Mouse (Mus musculus) neural tube, embryonic 11.5 days (tissue): ENCODE results near the gene Hcn2. TPM values are rescaled to one million over a fixed set of nuclear protein-coding genes. Genes with fewer than 3 reads are reported as not detected.

Experiments
- ATAC-seq: fragments of 200-750 bp; cut with Nextera tagmentation; 2 replicates; pipeline ENCODE4 v1.8.0; 2017; ENCODE audit warnings: moderate number of reproducible peaks, mild to moderate bottlenecking, moderate TSS enrichment, moderate library complexity; ENCODE audit not compliant: insufficient read depth, low FRiP score, low TSS enrichment
- DNase-seq: peaks from one replicate; pipeline ENCODE4 v3.0.0-alpha.2; 2015; ENCODE audit warnings: low spot score
- H3K27ac ChIP-seq: fragments of 300-500 bp; sonication (generic); 2 replicates; pipeline ENCODE4 v1.5.1; 2014; ENCODE audit warnings: low read depth, mild to moderate bottlenecking, low read length
- H3K27me3 ChIP-seq: fragments of 300-500 bp; sonication (generic); 2 replicates; pipeline ENCODE4 v1.6.1; 2014; ENCODE audit warnings: mild to moderate bottlenecking, low read length, mixed read lengths; ENCODE audit not compliant: control insufficient read depth, insufficient read depth
- H3K36me3 ChIP-seq: fragments of 300-500 bp; sonication (generic); 2 replicates; pipeline ENCODE4 v1.6.1; 2014; ENCODE audit warnings: mild to moderate bottlenecking, low read length, moderate library complexity, mixed read lengths; ENCODE audit not compliant: control insufficient read depth, insufficient read depth
- H3K4me1 ChIP-seq: fragments of 300-500 bp; sonication (generic); 2 replicates; pipeline ENCODE4 v1.6.1; 2014; ENCODE audit warnings: low read length, mixed read lengths; ENCODE audit not compliant: control insufficient read depth, insufficient read depth
- H3K4me2 ChIP-seq: fragments of 300-500 bp; sonication (generic); 2 replicates; pipeline ENCODE4 v1.6.1; 2014; ENCODE audit warnings: low read depth, mild to moderate bottlenecking, moderate library complexity
- H3K4me3 ChIP-seq: fragments of 300-500 bp; sonication (generic); 2 replicates; pipeline ENCODE4 v1.5.1; 2014; ENCODE audit warnings: low read depth, low read length
- H3K9ac ChIP-seq: fragments of 300-500 bp; sonication (generic); 2 replicates; pipeline ENCODE4 v1.6.1; 2014; ENCODE audit warnings: mild to moderate bottlenecking, low read length
- H3K9me3 ChIP-seq: fragments of 300-500 bp; sonication (generic); 2 replicates; pipeline ENCODE4 v1.6.1; 2016; ENCODE audit warnings: low read length; ENCODE audit not compliant: control insufficient read depth
- WGBS: fragments of 180-500 bp; shearing (Covaris S2); extraction: QIAGEN DNeasy Blood & Tissue Kit; methylation state at CpG from one replicate; pipeline ENCODE4 v1.1.7; 2014; 5-methylcytosine and 5-hydroxymethylcytosine counted together
- polyA plus RNA-seq: library from polyadenylated mRNA; unstranded; fragments of >200 nt; fragmentation: Nextera tagmentation; extraction: Ambion mirVana; gene quantifications from 2 replicates; pipeline ENCODE4 v1.2.1, GENCODE M21; 2014

The Hcn2 gene
- polyA plus RNA-seq, 1 experiment from 2014 or later, result 0.57 TPM

- Histone ChIP-seq H3K27me3 (peaks cover 3% of the 10 kb centered on the region; the same call in 1 of the 2 replicates), H3K4me1 (no peaks in the 10 kb centered on the region), H3K36me3 (peaks cover 61% of the 10 kb centered on the region), H3K4me3 (no peak overlapping the region), H3K9me3 (peaks cover 13% of the 10 kb centered on the region; the same call in 1 of the 2 replicates), H3K9ac (no peak overlapping the region), H3K4me2 (no peak overlapping the region), H3K27ac (no peak overlapping the region)
- DNase-seq (no peak), ATAC-seq (no peak)
- WGBS, result 95% methylated on average over 27 of the region's 28 CpGs
These were observed 22.8 kb downstream of the Hcn2 start for GRCm38 (mm10) chr10:79739234-79739633.

- H3K27me3 ChIP-seq, result no peaks in the 10 kb centered on the region
- peaks cover 3% of the 10 kb centered on the region; the same call in 1 of the 2 replicates for H3K4me1 ChIP-seq
- H3K4me3 ChIP-seq, result no peak overlapping the region
- 68% methylated on average over 11 of the region's 11 CpGs for WGBS
- DNase-seq, result peak; percentile 28
- no peak overlapping the region for H3K9ac ChIP-seq
- H3K4me2 ChIP-seq, result no peak overlapping the region
- H3K9me3 ChIP-seq, result peaks cover 13% of the 10 kb centered on the region; the same call in 1 of the 2 replicates
- peaks cover 59% of the 10 kb centered on the region for H3K36me3 ChIP-seq
- no peak overlapping the region for H3K27ac ChIP-seq
- no peak for ATAC-seq
These were observed 24.4 kb downstream of the Hcn2 start for GRCm38 (mm10) chr10:79740863-79741262.

- no peak overlapping the region for H3K4me3 ChIP-seq
- H3K27ac ChIP-seq, result no peak overlapping the region
- peaks cover 38% of the 10 kb centered on the region for H3K36me3 ChIP-seq
These were observed 26.7 kb downstream of the Hcn2 start for GRCm38 (mm10) chr10:79743161-79743560.

GRCm38 (mm10) chr10:79743650-79744365 is 27.4 kb downstream of the Hcn2 start:
- Histone ChIP-seq H3K9me3 (peaks cover 10% of the 10 kb centered on the region; the same call in 1 of the 2 replicates), H3K27ac (no peak overlapping the region), H3K4me1 (peaks cover 3% of the 10 kb centered on the region; the same call in 1 of the 2 replicates), H3K4me2 (no peak overlapping the region), H3K9ac (no peak overlapping the region), H3K36me3 (peaks cover 31% of the 10 kb centered on the region), H3K4me3 (no peak overlapping the region), H3K27me3 (no peaks in the 10 kb centered on the region)
- ATAC-seq (no peak), DNase-seq (no peak)
- 95% methylated on average over 15 of the region's 15 CpGs for WGBS

More at GRCm38 (mm10) chr10:79743161-79743560, 26.7 kb downstream of the Hcn2 start:
- H3K4me1 ChIP-seq, result peaks cover 3% of the 10 kb centered on the region; the same call in 1 of the 2 replicates
- no peak for ATAC-seq
- WGBS, result 90% methylated on average over 11 of the region's 11 CpGs
- H3K4me2 ChIP-seq, result no peak overlapping the region
- no peaks in the 10 kb centered on the region for H3K27me3 ChIP-seq
- H3K9ac ChIP-seq, result no peak overlapping the region
- H3K9me3 ChIP-seq, result peaks cover 13% of the 10 kb centered on the region; the same call in 1 of the 2 replicates
- no peak for DNase-seq

GRCm38 (mm10) chr10:79745411-79745810 is 29.0 kb downstream of the Hcn2 start:
- peaks cover 16% of the 10 kb centered on the region for H3K36me3 ChIP-seq
- peaks cover 3% of the 10 kb centered on the region; the same call in 1 of the 2 replicates for H3K4me1 ChIP-seq
- WGBS, result 96% methylated on average over 3 of the region's 3 CpGs
- no peak overlapping the region for H3K27ac ChIP-seq
- no peak for DNase-seq
- peak overlapping the region; percentile 60 for H3K4me2 ChIP-seq
- H3K4me3 ChIP-seq, result 0 out of 2 replicates have a peak overlapping the region, but pooled peaks have one; percentile 60
- no peaks in the 10 kb centered on the region for H3K27me3 ChIP-seq
- H3K9me3 ChIP-seq, result no peaks in the 10 kb centered on the region
- H3K9ac ChIP-seq, result no peak overlapping the region
- ATAC-seq, result no peak

GRCm38 (mm10) chr10:79745898-79746773 is 29.7 kb downstream of the Hcn2 start, which contains the start of gene Polrmt:
TSS of gene Polrmt (minus strand) at chr10:79746581.
- Histone ChIP-seq H3K36me3 (peaks cover 9% of the 10 kb centered on the region), H3K9me3 (no peaks in the 10 kb centered on the region), H3K4me1 (peaks cover 3% of the 10 kb centered on the region; the same call in 1 of the 2 replicates), H3K27ac (no peak within 1 kb of the TSS), H3K9ac (peak within 1 kb of the TSS; percentile 41), H3K4me2 (peak within 1 kb of the TSS; percentile 60), H3K4me3 (peak within 1 kb of the TSS; percentile 60), H3K27me3 (no peaks in the 10 kb centered on the region)
- ATAC-seq (peak; percentile 93), DNase-seq (peak; percentile 96)
- 4% methylated on average over 38 of the region's 38 CpGs for WGBS

GRCm38 (mm10) chr10:79746774-79747151 is 30.3 kb downstream of the Hcn2 start:
- H3K4me1 ChIP-seq, result peaks cover 3% of the 10 kb centered on the region; the same call in 1 of the 2 replicates
- H3K4me2 ChIP-seq, result peak overlapping the region; percentile 60
- H3K9ac ChIP-seq, result no peak overlapping the region; the same call in 1 of the 2 replicates
- H3K4me3 ChIP-seq, result no peak overlapping the region; the same call in 1 of the 2 replicates
- no peak overlapping the region for H3K27ac ChIP-seq
- H3K36me3 ChIP-seq, result peaks cover 4% of the 10 kb centered on the region
- ATAC-seq (peak; percentile 58), DNase-seq (no peak)
- no peaks in the 10 kb centered on the region for H3K27me3 ChIP-seq
- H3K9me3 ChIP-seq, result no peaks in the 10 kb centered on the region
- WGBS, result 24% methylated on average over 6 of the region's 6 CpGs

GRCm38 (mm10) chr10:79748496-79748895 is 32.1 kb downstream of the Hcn2 start:
- Histone ChIP-seq H3K27ac (no peak overlapping the region), H3K27me3 (no peaks in the 10 kb centered on the region), H3K36me3 (no peaks in the 10 kb centered on the region; the same call in 1 of the 2 replicates), H3K9me3 (no peaks in the 10 kb centered on the region), H3K9ac (no peak overlapping the region), H3K4me3 (no peak overlapping the region), H3K4me2 (no peak overlapping the region), H3K4me1 (peaks cover 3% of the 10 kb centered on the region; the same call in 1 of the 2 replicates)
- no peak for DNase-seq
- ATAC-seq, result no peak
- 74% methylated on average over 6 of the region's 6 CpGs for WGBS
